8 mouse cellular contexts compared by ENCODE assay signal in the genomic region with DNA sequence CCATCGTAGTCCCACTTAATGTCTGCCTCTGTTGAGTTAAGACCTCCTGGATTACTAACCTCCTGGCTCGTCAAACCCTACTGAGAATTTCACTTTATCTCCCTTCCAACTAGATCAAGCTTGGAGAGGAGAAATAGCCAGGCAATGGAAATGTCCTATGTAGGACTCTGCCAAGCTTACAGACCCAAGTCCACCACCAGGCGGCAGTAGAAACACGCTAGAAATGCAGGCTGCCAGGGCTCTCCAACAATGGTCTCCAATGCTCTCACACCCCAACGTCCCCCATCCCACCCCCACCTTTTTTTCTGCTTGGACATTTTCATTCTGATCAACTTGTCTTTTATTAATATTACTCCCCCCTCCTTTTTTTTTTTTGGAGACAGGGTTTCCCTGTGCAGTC. TPM values are rescaled to one million over a fixed set of nuclear protein-coding genes. Genes with fewer than 3 reads are reported as not detected.
DNase-seq lines count a peak whose midpoint lies in the region; ATAC-seq lines count a peak whose summit lies in the region.

No protein-coding gene starts in this region.

- no peaks in the 10 kb centered on the region for H3K36me3 ChIP-seq in intestine, embryonic 15.5 days
- H3K36me3 ChIP-seq in splenic B cell, adult 2 months (ENCODE audit: control insufficient read depth, insufficient read depth, low read length, poor library complexity, severe bottlenecking), result no peaks in the 10 kb centered on the region

- intact Hi-C loops in left cerebral cortex, postnatal 4 days (cut with DNase I), result loop anchor here (5.0 kb wide), 1 partner anchor 128 kb away; the partner anchor contains the start of gene Stk31

- H3K9me3 ChIP-seq in intestine, embryonic 15.5 days, result no peaks in the 10 kb centered on the region

- no peak overlapping the region for H3K9ac ChIP-seq in intestine, embryonic 15.5 days

- no peak overlapping the region for H3K4me3 ChIP-seq in intestine, embryonic 15.5 days (replicated peaks)

- H3K27ac ChIP-seq in intestine, embryonic 15.5 days, result no peak overlapping the region

- WGBS in intestine, embryonic 15.5 days, result 25% methylated on average over 5 of the region's 5 CpGs

- peak; percentile 31 for DNase-seq in 3134 (ENCODE audit: extremely low read depth, insufficient read length, low spot score)
- DNase-seq in T-cell, adult 2 months (ENCODE audit: low spot score), result peak; percentile 75
- peak; percentile 69 to 76 for DNase-seq in cerebellum, postnatal 36 days
- peak; percentile 83 for DNase-seq in gastrocnemius, adult 18-20 months (ENCODE audit: low spot score)
- peak; percentile 86 for DNase-seq in left cerebral cortex, postnatal 4 days
- DNase-seq in monocyte, adult 2 months (ENCODE audit: low read depth in 1 of 2, low spot score in 2 of 2), result peak; percentile 14 to 45
- DNase-seq in splenic B cell, adult 2 months (ENCODE audit: low read depth, low spot score), result peak; percentile 84

- H3K4me1 ChIP-seq in intestine, embryonic 15.5 days (replicated peaks), result no peaks in the 10 kb centered on the region

- no peaks in the 10 kb centered on the region for H3K27me3 ChIP-seq in intestine, embryonic 15.5 days (replicated peaks)
- no peaks in the 10 kb centered on the region for H3K27me3 ChIP-seq in splenic B cell, adult 2 months (ENCODE audit: control insufficient read depth, insufficient read depth, low read length, poor library complexity, severe bottlenecking)

- H3K4me2 ChIP-seq in intestine, embryonic 15.5 days (replicated peaks), result no peak overlapping the region

- ATAC-seq in intestine, embryonic 15.5 days, result peak; percentile 70; the same call in 1 of the 2 replicates

RNA-seq across cellular contexts. Expression of gene Tra2a, which starts 5.4 kb away (rescaled TPM):
- 10 to 100 TPM; 14.7 to 20.2 TPM for total RNA-seq in gastrocnemius, adult 18-20 months (2021)
- polyA plus RNA-seq in intestine, embryonic 15.5 days (2015; fragmentation: Nextera tagmentation; extraction: Ambion mirVana), result 81.4 and 82.9 TPM in 2 replicates
- 10 to 100 TPM; 91.9 to 94.1 TPM for total RNA-seq in left cerebral cortex, postnatal 4 days (2021)

RNA-seq across cellular contexts. Expression of gene Ccdc126, which starts 49.9 kb away (rescaled TPM):
- 1 to 10 TPM; 1.8 to 2.3 TPM for total RNA-seq in gastrocnemius, adult 18-20 months (2021)
- polyA plus RNA-seq in intestine, embryonic 15.5 days (2015; fragmentation: Nextera tagmentation; extraction: Ambion mirVana), result 10.0 and 11.9 TPM in 2 replicates
- 1 to 10 TPM; 4.8 to 5.2 TPM for total RNA-seq in left cerebral cortex, postnatal 4 days (2021)

RNA-seq across cellular contexts. Expression of gene Igf2bp3, which starts 54.4 kb away (rescaled TPM):
- total RNA-seq in gastrocnemius, adult 18-20 months (2021), result under 1 TPM; 0.09 to 0.11 TPM
- polyA plus RNA-seq in intestine, embryonic 15.5 days (2015; fragmentation: Nextera tagmentation; extraction: Ambion mirVana), result 83.1 and 96.8 TPM in 2 replicates
- 1 to 10 TPM; 5.0 to 6.5 TPM for total RNA-seq in left cerebral cortex, postnatal 4 days (2021)

Comparison
In these comparisons a context has a peak if more than half of its experiments do, and no peak if none do; other contexts are left out.
1. DNase-seq: peak in every context shown above with its lines; median percentile 86 in left cerebral cortex, postnatal 4 days; 84 in splenic B cell, adult 2 months; 83 in gastrocnemius, adult 18-20 months; 75 in T-cell, adult 2 months; 72 in cerebellum, postnatal 36 days; 31 in 3134; 30 in monocyte, adult 2 months.
2. RNA of gene Tra2a, which starts 5.4 kb away (total RNA-seq): 91.9 to 94.1 TPM in left cerebral cortex, postnatal 4 days; 14.7 to 20.2 TPM in gastrocnemius, adult 18-20 months; every median in the first group is over 4 times any median in the second.
3. RNA of gene Igf2bp3, which starts 54.4 kb away (total RNA-seq): 5.0 to 6.5 TPM in left cerebral cortex, postnatal 4 days; 0.09 to 0.11 TPM in gastrocnemius, adult 18-20 months; every median in the first group is over 4 times any median in the second.